ENCODE assay signal across 8 mouse cellular contexts in the genomic region with DNA sequence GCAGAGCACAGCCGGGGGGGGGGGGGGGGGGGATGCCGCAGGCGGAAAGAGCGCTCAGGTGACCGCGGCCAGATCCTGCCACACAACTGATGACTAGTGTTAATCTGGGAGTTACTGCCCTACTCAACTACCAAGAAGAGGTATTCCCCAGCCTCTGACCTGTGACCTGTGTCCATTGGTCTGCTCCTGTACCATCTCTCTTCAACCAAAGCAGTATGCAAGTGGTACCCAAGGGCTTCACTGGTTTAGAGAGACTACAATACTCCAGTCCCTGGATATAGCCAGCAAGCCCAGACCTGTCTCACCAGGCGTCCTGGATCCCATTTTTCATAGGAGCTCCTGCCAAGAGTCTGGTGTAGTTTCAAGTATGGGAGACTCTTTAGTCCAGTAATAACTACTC. TPM values are rescaled to one million over a fixed set of nuclear protein-coding genes. Genes with fewer than 3 reads are reported as not detected.
DNase-seq lines count a peak whose midpoint lies in the region; ATAC-seq lines count a peak whose summit lies in the region.

No protein-coding gene starts in this region.

- H3K4me1 ChIP-seq in kidney, embryonic 15.5 days = peaks cover 11% of the 10 kb centered on the region; the same call in 1 of the 2 replicates
- H3K4me1 ChIP-seq in hindbrain, embryonic 15.5 days (replicated peaks) = peaks cover 20% of the 10 kb centered on the region
- H3K4me1 ChIP-seq in midbrain, embryonic 16.5 days (ENCODE audit: control insufficient read depth, insufficient read depth, low read length) = peaks cover 16% of the 10 kb centered on the region

- ATAC-seq in kidney, embryonic 15.5 days (replicated peaks; ENCODE audit: low FRiP score) = peak; percentile 31; the same call in 1 of the 2 replicates
- ATAC-seq in hindbrain, embryonic 15.5 days (ENCODE audit: low FRiP score, low read depth) = no peak; the same call in none of the 2 replicates
- ATAC-seq in midbrain, embryonic 16.5 days = peak; percentile 53
- no peak for ATAC-seq in monocyte, adult 5-6 weeks (replicated peaks; ENCODE audit: insufficient number of reproducible peaks, low FRiP score, low TSS enrichment, poor library complexity, severe bottlenecking)

- H3K36me3 ChIP-seq in kidney, embryonic 15.5 days = no peaks in the 10 kb centered on the region
- no peaks in the 10 kb centered on the region for H3K36me3 ChIP-seq in hindbrain, embryonic 15.5 days
- no peaks in the 10 kb centered on the region for H3K36me3 ChIP-seq in midbrain, embryonic 16.5 days (ENCODE audit: control insufficient read depth, insufficient read depth, low read length)

- no peak for DNase-seq in kidney, postnatal 36 days
- DNase-seq in cerebellum, adult 9-11 months = peak; percentile 65
- DNase-seq in gastrocnemius, postnatal 4 days (ENCODE audit: low spot score in 2 of 2) = no peak
- DNase-seq in thymus, adult 18-20 months = no peak

- H3K4me2 ChIP-seq in kidney, embryonic 15.5 days = peak overlapping the region; percentile 84
- H3K4me2 ChIP-seq in hindbrain, embryonic 15.5 days = peak overlapping the region; percentile 89
- peak overlapping the region; percentile 89 for H3K4me2 ChIP-seq in midbrain, embryonic 16.5 days (ENCODE audit: low read length)

- 27% methylated on average over 4 of the region's 7 CpGs for WGBS in kidney, embryonic 15.5 days
- 20% methylated on average over 6 of the region's 7 CpGs for WGBS in hindbrain, embryonic 15.5 days
- WGBS in midbrain, embryonic 16.5 days = 39% methylated on average over 4 of the region's 7 CpGs

- no peak overlapping the region for H3K27ac ChIP-seq in kidney, embryonic 15.5 days
- H3K27ac ChIP-seq in hindbrain, embryonic 15.5 days (replicated peaks) = no peak overlapping the region
- H3K27ac ChIP-seq in midbrain, embryonic 16.5 days (ENCODE audit: low read length) = no peak overlapping the region

- no peaks in the 10 kb centered on the region for H3K9me3 ChIP-seq in kidney, embryonic 15.5 days (replicated peaks)
- H3K9me3 ChIP-seq in hindbrain, embryonic 15.5 days = no peaks in the 10 kb centered on the region
- H3K9me3 ChIP-seq in midbrain, embryonic 16.5 days (replicated peaks; ENCODE audit: control insufficient read depth, low read length, poor library complexity, severe bottlenecking) = no peaks in the 10 kb centered on the region

- peak overlapping the region; percentile 68 for H3K4me3 ChIP-seq in kidney, embryonic 15.5 days (replicated peaks)
- H3K4me3 ChIP-seq in hindbrain, embryonic 15.5 days = peak overlapping the region; percentile 97
- peak overlapping the region; percentile 90 for H3K4me3 ChIP-seq in midbrain, embryonic 16.5 days (ENCODE audit: low read depth, low read length)

- peak overlapping the region; percentile 65; the same call in 1 of the 2 replicates for H3K9ac ChIP-seq in kidney, embryonic 15.5 days
- peak overlapping the region; percentile 79 for H3K9ac ChIP-seq in hindbrain, embryonic 15.5 days
- peak overlapping the region; percentile 87 for H3K9ac ChIP-seq in midbrain, embryonic 16.5 days (ENCODE audit: low read depth, low read length)

- peaks cover 18% of the 10 kb centered on the region for H3K27me3 ChIP-seq in kidney, embryonic 15.5 days
- peaks cover 7% of the 10 kb centered on the region for H3K27me3 ChIP-seq in hindbrain, embryonic 15.5 days
- H3K27me3 ChIP-seq in midbrain, embryonic 16.5 days (ENCODE audit: control insufficient read depth, insufficient read depth, low read depth, low read length) = peaks cover 3% of the 10 kb centered on the region; the same call in 1 of the 2 replicates

RNA-seq across cellular contexts. Expression of a gene that starts 5.1 kb away (rescaled TPM):
- 30.5 and 31.1 TPM in 2 replicates for polyA plus RNA-seq in kidney, embryonic 15.5 days (2015; fragmentation: Nextera tagmentation; extraction: Ambion mirVana)
- polyA plus RNA-seq in hindbrain, embryonic 15.5 days (2015; fragmentation: Nextera tagmentation; extraction: Ambion mirVana) = 25.4 and 27.5 TPM in 2 replicates
- polyA plus RNA-seq in midbrain, embryonic 16.5 days (2015; fragmentation: Nextera tagmentation; extraction: Ambion mirVana) = 24.3 and 26.4 TPM in 2 replicates
- 50.3 to 74.9 TPM (median 55.6 TPM) in 3 replicates for total RNA-seq in monocyte, adult 5-6 weeks (2017)
- total RNA-seq in gastrocnemius, postnatal 4 days (2021) = 10 to 100 TPM; 21.1 to 22.3 TPM

Comparison
In these comparisons a context has a peak if more than half of its experiments do, and no peak if none do; other contexts are left out.
1. ATAC-seq: peak in kidney, embryonic 15.5 days (single experiment) and midbrain, embryonic 16.5 days (single experiment); none in hindbrain, embryonic 15.5 days (single experiment) and monocyte, adult 5-6 weeks (single experiment).
2. Peak in every context shown above with its lines, with median percentiles within 50 percentile points of each other: H3K4me2 ChIP-seq, H3K4me3 ChIP-seq and H3K9ac ChIP-seq.